Mouse (Mus musculus) olfactory bulb, adult 2 months (tissue): ENCODE measurements at regions not wholly inside any gene's neighbourhood (a gene's known extent, or its start where the extent isn't known, plus 50 kb on each side); places are given as distances from the start of the nearest gene placed in this dataset.

Experiments used
- H3K27ac ChIP-seq: fragments of 200-500 bp; 2 replicates; pipeline ENCODE4 v1.5.1; 2012; ENCODE audit warnings: low read depth, low read length; ENCODE audit not compliant: insufficient read depth
- H3K4me1 ChIP-seq: fragments of 200-500 bp; 2 replicates; pipeline ENCODE4 v1.6.1; 2012; ENCODE audit warnings: low read length; ENCODE audit not compliant: control insufficient read depth, insufficient read depth
- H3K4me3 ChIP-seq: fragments of 200-500 bp; 2 replicates; pipeline ENCODE4 v1.5.1; 2012; ENCODE audit warnings: mild to moderate bottlenecking, low read depth, low read length, moderate library complexity; ENCODE audit not compliant: insufficient read depth
- CTCF ChIP-seq: fragments of 200-500 bp; IDR thresholded peaks from 2 replicates; pipeline ENCODE4 v1.5.1; 2012; ENCODE audit warnings: low read depth, mild to moderate bottlenecking, low read length, moderate library complexity; ENCODE audit not compliant: insufficient read depth
- POLR2A ChIP-seq: fragments of 200-500 bp; IDR thresholded peaks from 2 replicates; pipeline ENCODE4 v1.6.1; 2012; ENCODE audit warnings: mild to moderate bottlenecking, low read depth, low read length, moderate library complexity; ENCODE audit not compliant: insufficient read depth
- WGBS: fragments of 180-500 bp; shearing (Covaris S2); methylation state at CpG from one replicate; pipeline ENCODE4 v1.1.7; 2018; 5-methylcytosine and 5-hydroxymethylcytosine counted together

DNA sequence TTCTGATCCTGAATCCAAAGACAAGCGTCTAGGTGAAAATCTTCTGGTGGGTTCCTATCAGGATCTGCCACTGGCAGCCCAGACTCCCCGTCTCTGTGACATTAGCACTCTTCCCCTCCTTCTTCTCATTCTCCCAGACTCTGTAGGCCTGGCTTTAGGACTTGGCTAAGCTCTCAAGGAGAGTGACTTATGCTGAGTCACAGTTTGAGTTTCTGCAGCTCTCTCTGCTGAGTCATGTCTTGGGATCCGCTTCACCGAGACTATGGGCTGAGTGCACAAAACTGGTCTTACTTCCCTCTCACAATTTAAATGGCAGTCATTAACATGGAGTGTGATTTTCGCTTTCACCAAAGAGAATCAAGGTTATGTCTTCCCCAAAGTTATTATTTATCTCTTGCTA, 85.2 kb upstream of the Oxgr1 start:
- WGBS = 77% methylated on average over 5 of the region's 5 CpGs

DNA sequence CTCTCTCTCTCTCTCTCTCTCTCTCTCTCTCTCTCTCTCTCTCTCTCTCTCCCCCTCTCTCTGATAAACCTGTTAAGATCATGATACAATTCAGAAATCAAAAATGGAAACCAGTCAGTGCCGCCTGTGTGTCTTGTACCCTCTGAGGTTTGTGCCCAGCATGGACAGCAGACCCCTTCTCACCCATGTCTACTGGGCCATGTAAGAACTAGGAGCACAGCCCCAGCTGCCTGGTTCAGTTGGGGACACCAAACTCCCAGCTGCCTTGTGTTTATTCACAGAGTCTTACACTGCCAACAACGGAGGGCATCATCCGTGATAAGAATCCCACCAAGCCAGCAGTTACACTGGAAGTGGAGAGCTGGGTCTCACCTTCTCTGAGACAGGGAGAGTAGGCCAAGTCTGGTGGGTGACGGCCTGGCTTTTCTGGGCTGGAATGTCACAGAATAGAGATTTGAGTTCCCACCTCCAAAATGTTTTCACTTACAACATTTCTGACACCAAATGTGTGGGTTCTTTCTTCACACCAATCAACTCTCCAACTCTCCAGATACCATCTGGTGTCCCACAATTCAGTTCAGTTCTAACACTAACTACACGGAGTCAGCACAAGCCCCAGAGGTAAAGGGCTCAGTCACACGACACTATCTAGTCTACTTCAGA, 92.2 kb upstream of the Oxgr1 start:
- 82% methylated on average over 6 of the region's 6 CpGs for WGBS
- Histone ChIP-seq H3K27ac (no peak overlapping the region), H3K4me1 (peaks cover 8% of the 10 kb centered on the region; the same call in 1 of the 2 replicates), H3K4me3 (no peak overlapping the region)
- TF ChIP-seq CTCF = no peak
- no peak for TF ChIP-seq POLR2A

More for the DNA sequence above, 85.2 kb upstream of the Oxgr1 start:
- no peak overlapping the region for H3K4me3 ChIP-seq
- no peak overlapping the region for H3K27ac ChIP-seq
- TF ChIP-seq CTCF (no peak), POLR2A (no peak)
- H3K4me1 ChIP-seq = no peaks in the 10 kb centered on the region

GRCm38 (mm10) chr14:120135198-120135597, 93.0 kb upstream of the Oxgr1 start:
- 76% methylated on average over 5 of the region's 5 CpGs for WGBS
- TF ChIP-seq CTCF = no peak
- no peak for TF ChIP-seq POLR2A
- H3K27ac ChIP-seq = no peak overlapping the region
- no peak overlapping the region for H3K4me3 ChIP-seq
- peaks cover 11% of the 10 kb centered on the region; the same call in 1 of the 2 replicates for H3K4me1 ChIP-seq

- TF ChIP-seq POLR2A = no peak
- no peak for TF ChIP-seq CTCF
- WGBS = 79% methylated on average over 8 of the region's 8 CpGs
- H3K4me3 ChIP-seq = no peak overlapping the region
- H3K4me1 ChIP-seq = peaks cover 14% of the 10 kb centered on the region
- no peak overlapping the region for H3K27ac ChIP-seq
These were observed 94.5 kb upstream of the Oxgr1 start for GRCm38 (mm10) chr14:120136736-120137135.

DNA sequence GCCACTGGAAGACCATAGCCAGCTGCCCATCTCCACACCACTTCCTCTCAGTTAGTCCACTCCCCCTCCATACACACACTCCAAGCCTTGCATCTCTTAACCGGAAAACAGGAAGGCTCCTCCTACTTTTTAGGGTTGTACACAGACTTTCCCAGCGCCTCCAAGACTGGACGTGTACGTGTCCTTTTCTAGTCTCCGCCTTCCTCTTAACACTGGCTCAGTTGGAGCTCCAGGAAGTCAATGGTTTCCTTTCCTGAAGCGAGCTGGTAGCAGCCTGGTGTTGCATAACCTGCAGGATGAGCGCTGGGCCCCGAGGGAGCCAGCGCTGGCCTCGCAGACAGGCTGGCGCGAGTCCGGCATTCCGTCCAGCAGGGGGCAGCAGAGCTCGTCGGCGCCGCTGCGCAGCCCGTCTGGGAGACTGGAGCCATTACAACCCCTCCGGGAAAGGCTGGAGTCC, 95.5 kb upstream of the Oxgr1 start:
- Histone ChIP-seq H3K27ac (peak overlapping the region; percentile 26; the same call in 1 of the 2 replicates), H3K4me3 (peak overlapping the region; percentile 8), H3K4me1 (peaks cover 14% of the 10 kb centered on the region)
- WGBS = 2% methylated on average over 21 of the region's 21 CpGs
- TF ChIP-seq CTCF = peak; percentile 96
- TF ChIP-seq POLR2A = no peak

GRCm38 (mm10) chr14:120138546-120138945, 96.3 kb upstream of the Oxgr1 start:
- 82% methylated on average over 5 of the region's 5 CpGs for WGBS
- Histone ChIP-seq H3K4me1 (peaks cover 14% of the 10 kb centered on the region), H3K27ac (no peak overlapping the region), H3K4me3 (no peak overlapping the region)
- TF ChIP-seq POLR2A (no peak), CTCF (no peak)

GRCm38 (mm10) chr14:120139256-120139655, 97.0 kb upstream of the Oxgr1 start:
- H3K4me1 ChIP-seq = peaks cover 13% of the 10 kb centered on the region
- 97% methylated on average over 14 of the region's 14 CpGs for WGBS
- H3K4me3 ChIP-seq = no peak overlapping the region
- TF ChIP-seq POLR2A (no peak), CTCF (no peak)
- no peak overlapping the region for H3K27ac ChIP-seq

DNA sequence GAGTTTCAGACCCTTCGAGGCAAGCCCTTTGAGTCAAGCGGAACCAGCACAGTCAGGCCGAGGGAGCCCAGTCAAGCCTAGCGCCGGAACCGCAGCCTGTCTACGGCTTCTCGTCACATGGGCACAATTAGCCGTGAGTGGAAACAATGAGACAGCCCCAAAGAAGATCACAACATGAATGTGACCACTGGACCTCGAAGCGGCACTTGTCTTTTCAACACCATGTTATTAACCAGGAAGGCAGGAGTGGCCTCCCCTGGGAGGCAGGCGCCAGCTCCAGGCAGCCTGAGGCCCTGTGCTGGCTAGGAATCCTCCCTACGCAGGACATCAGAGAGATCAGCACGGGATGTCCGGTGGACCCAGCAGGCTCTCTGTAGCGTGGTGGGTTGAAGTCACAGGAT, 97.4 kb upstream of the Oxgr1 start:
- 83% methylated on average over 16 of the region's 16 CpGs for WGBS
- Histone ChIP-seq H3K27ac (no peak overlapping the region), H3K4me1 (peaks cover 14% of the 10 kb centered on the region), H3K4me3 (no peak overlapping the region)
- no peak for TF ChIP-seq CTCF
- TF ChIP-seq POLR2A = no peak

- H3K4me1 ChIP-seq = peaks cover 14% of the 10 kb centered on the region
- WGBS = 95% methylated on average over 8 of the region's 8 CpGs
- TF ChIP-seq POLR2A (no peak), CTCF (no peak)
- H3K4me3 ChIP-seq = no peak overlapping the region
- no peak overlapping the region for H3K27ac ChIP-seq
These were observed 98.0 kb upstream of the Oxgr1 start for GRCm38 (mm10) chr14:120140211-120140610.
